Mouse (Mus musculus) heart, postnatal 4 days (tissue): ENCODE measurements around the gene Ddn. TPM values are rescaled to one million over a fixed set of nuclear protein-coding genes. Genes with fewer than 3 reads are reported as not detected.
A peak's percentile ranks its signal among the peaks of the same experiment; 100 is the strongest.
"Not testable (repeated sequence)": the region's sequence is repeated elsewhere in the genome, so short reads cannot be mapped to it uniquely, and the experiment has no call there.

ENCODE experiments used
- DNase-seq: peaks from one replicate; pipeline ENCODE4 v3.0.0; 2021
- total RNA-seq, 2 experiments: library from RNA; stranded (reverse); gene quantifications; 2 replicates each; pipeline ENCODE4 v1.2.3; 2021

The Ddn gene
- total RNA-seq, 2 experiments from 2014 or later, result 0.93 to 1.2 TPM

DNA sequence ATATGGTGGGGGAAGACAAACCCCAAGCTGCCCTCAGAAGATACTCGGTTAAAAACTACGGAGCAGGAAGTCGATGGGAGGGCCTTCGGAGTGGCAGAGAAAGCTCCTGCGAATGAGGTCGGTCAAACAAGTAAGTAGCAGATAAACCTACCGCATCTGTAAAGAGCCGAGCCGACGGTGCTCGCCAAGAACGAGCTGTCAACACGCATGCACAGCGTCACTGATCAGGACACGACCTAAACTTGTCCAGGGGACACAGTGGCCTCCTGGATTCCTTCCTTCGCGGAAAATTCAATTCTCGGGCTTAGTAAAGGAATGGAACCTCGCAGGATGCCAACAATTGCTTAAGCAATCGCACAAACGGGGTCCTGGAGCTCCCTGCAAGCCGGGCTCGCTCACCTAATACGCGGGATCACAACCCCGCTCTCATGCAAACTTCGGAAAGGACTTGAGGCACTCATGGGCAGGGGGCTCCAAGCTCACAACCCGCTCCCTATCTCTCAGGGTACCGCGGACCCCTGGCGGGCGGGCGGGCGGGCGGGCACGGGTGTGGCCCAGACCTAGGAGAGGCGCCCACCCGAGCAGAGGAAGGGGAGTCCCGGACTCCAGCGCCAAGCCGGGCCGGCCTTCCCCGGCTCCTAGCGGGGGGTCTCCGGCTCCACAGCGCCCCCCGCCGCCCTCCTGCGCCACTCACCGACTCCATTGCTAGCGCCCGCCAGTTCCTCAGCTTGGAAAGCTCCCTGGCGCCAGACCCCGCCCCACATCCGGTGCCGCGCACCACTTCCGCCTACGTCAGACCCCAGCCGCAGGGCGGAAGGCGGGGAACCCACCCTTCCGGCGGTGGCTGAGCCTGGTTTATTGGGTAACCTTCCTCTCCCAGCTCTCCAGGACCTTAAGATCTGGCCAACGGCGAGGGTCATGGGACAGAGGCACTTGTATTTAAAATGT, 21.7 kb upstream of the Ddn start, which contains the start of gene Prkag1:
TSS of gene Prkag1 (minus strand) at position 786 of the 948 bp plus-strand sequence.
- peak; percentile 98 for DNase-seq

DNA sequence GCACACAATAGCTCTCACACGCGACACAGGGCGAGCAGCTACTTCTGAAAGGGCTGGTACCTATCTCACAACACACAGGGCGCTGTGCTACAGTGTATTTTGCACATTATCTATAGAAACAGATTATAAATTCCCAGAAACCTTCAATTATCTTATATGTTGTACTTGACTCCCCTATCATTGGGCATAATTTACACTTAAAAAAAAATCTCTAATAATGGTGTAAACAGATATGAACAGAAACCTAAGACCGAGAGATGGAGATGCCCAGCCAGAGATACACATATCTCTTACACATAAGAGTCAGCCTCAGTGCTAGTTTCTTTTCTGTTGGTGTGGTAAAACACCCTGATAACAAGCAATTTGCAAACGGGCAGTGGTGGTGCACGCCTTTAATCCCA, 18.3 kb upstream of the Ddn start:
- no peak for DNase-seq

- DNase-seq, result no peak
Measured at GRCm38 (mm10) chr15:98823434-98823833, 14.1 kb upstream of the Ddn start.

DNA sequence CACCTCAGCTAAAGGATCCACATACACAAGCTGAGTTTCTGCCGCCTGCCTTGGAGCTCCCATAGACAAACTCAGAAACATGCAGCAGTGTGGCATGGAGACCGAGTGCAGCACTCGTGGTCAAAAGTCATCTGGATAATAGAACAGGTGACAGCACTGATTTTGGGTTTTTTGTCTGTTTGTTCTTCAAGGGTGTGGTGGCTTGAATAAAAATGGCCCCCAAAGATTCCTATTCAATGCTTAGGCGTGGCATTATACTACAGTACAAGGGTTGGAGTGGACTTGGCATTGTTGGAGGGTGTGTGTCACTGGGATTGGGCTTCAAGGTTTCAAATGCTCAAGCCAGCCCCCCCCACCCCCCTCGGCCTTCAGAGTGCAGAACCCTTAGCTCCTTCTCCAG, 12.9 kb upstream of the Ddn start:
- no peak for DNase-seq

DNA sequence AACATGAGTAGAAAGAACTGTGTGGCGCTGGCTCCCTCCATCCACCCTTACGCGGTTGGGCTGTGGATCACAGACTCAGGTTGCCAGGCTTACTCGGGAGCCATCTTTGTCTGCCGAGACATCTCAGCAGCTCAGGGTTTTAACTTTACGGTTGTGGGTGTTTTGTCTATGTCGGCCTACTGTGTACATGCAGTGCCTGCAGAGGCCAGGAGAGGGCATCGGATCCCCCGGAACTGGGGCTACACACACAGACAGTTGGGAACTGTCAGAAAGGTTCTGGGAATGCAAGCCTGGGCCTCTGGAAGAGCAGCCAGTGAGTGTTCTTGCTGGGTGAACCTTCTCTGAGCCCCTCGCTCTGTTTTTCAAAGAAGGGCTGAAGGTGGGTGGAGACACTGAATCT, 12.1 kb upstream of the Ddn start:
- no peak for DNase-seq

GRCm38 (mm10) chr15:98820937-98821336, 11.6 kb upstream of the Ddn start:
- no peak for DNase-seq

- DNase-seq, result no peak
Measured at GRCm38 (mm10) chr15:98818171-98818570, 8.9 kb upstream of the Ddn start.

GRCm38 (mm10) chr15:98812741-98813424, 3.6 kb upstream of the Ddn start:
- DNase-seq, result no peak

DNA sequence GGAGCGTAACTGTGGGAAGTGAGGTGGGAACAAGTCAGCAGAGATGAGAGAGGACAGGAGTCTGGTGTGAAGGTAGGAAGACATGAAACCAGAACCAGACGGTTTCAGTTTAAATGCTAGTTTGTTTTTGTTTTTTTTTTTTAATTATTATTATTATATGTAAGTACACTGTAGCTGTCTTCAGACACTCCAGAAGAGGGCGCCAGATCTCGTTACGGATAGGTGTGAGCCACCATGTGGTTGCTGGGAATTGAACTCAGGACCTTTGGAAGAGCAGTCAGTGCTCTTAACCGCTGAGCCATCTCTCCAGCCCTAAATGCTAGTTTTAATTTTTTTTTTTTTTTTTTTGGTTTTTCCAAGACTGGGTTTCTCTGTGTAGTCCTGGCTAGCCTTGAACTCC, 922 bp upstream of the Ddn start:
- DNase-seq, result not testable (repeated sequence)

DNA sequence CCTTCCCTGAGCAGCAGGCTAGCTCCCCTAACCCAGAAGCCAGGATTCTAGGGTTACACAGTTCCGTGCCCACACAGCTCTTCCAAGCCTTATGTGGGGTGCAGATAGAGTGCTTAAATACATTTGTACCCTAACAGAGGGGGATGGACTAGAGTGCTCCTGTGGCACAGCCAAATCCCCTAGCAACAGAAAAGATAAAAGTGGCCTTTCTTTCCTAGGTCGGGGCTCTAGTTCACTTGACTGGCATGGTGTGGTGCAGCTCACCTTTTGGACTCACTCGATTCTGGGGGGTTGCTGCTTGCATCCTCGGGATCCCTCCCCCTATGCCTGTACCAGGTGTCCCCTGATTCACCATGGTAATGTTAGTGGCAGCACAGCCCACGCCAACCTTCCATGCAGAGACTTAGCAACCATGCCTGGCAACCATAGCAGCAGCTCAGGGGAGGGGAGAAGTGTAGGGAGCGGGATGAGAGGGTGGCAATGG, 597 bp downstream of the Ddn start:
- DNase-seq, result no peak

DNA sequence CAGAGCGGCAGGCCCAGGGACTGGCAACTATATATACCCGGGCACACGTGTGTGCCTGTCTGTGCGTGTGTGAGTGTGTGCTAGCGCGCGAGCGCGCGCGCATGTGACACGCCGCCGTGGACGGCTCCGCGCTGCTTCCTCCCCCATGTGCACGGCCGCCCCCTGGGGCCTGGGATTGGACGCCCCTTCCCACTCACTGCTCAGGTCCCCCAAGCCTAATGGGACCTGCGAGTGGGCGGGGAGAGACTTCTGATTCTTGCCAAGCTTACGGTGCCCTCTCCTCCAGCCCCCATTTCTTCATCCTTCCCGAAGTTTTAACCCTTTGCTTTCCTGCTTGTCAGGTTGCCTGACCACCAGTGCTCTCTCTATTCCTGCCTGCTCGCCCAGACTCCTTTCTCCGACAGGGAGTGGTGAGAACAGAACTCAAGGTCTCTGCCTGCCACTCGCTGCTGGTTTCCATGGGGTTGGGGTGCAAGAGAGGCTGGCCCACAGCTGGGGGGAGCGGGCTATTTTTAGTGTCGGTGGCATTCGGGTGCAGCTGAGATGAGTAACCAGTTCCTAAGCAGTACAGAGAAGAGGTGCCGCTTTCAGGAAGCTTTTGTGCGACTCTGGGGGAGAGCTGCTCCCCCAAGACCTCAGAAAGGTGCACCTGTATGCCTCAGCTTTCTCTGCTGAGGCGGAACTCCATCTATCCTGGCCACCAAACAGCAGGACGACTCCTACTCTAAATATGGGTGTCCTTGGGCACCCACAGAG, 1.2 kb downstream of the Ddn start:
- DNase-seq, result peak; percentile 66

DNA sequence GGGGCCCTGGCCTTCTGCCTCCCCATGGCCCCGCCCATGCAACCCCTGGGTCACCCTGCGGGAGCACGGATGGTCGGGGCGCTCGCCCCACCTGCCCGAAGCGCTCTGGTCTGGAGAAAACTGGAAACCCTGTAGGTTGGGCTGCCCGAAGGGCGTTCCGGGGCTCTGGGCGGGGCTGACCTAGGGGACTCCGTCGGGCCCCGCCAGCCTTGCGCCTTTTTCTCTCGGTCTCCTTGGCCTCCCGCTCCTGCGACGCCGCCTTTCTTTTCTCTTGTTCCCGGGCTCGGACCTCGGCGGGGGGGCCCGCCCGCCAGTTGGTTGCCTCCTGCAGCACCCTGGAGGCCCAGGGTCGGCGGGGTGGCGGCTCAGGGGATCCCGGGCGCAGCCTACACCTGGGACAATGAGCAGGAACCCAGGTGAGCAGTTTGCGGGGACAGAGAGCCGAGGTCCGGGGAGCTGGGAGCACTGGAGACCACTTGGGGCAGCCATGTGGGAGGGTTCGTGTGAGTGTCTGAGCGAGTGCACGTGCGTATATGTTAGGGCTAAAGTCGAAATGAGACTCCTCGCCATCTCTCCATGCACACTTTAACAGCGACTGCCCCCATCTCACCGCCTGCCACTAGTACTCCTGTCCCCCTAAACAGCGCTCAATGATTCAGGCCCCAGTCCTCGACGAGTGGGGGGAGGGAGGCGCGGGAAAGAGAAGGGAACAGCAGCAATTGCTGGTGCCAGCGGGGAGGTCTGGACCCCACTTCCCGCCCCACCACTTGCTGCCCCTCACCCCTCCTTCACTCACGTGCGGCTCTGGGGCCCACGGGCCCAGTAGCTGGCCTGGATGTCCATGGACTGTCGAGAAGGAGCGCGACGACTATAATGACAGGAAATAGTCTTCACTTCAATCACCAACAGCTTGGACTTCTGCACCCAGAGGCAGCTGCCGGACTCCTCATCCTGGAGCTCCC, 2.2 kb downstream of the Ddn start:
- DNase-seq, result peak; percentile 20

- DNase-seq, result no peak
Measured at GRCm38 (mm10) chr15:98806071-98806808, 3.0 kb downstream of the Ddn start.

- peak; percentile 84 for DNase-seq
Measured at GRCm38 (mm10) chr15:98805324-98806040, 3.8 kb downstream of the Ddn start.

- DNase-seq, result peak; percentile 91
Measured at GRCm38 (mm10) chr15:98804054-98804453, 5.2 kb downstream of the Ddn start.

GRCm38 (mm10) chr15:98802926-98803325, 6.4 kb downstream of the Ddn start:
- no peak for DNase-seq

GRCm38 (mm10) chr15:98799396-98799795, 9.9 kb downstream of the Ddn start:
- peak; percentile 93 for DNase-seq

DNA sequence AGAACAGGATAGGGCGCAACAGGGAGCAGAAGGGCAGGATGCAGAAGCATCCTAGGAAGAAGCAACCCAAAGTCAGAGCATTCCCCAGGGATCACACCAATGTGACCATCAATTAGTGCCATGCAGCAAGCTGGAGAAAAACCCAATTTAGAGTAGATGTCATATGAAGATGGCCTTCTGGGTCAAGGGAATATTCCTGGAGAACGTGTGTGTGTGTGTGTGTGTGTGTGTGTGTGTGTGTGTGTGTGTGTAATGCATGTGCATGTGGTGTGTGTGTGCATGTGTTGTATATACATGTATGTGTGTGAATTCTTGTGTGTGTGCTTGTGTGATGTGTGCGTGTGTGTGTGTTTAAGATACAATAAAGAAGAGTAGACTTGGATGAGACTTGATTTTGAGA, 10.4 kb downstream of the Ddn start:
- DNase-seq, result no peak

GRCm38 (mm10) chr15:98797835-98798492, 11.3 kb downstream of the Ddn start:
- DNase-seq, result no peak
